Mouse (Mus musculus) testis, adult 2 months (tissue): Measurements from ENCODE around the gene Enah. TPM values are rescaled to one million over a fixed set of nuclear protein-coding genes. Genes with fewer than 3 reads are reported as not detected.

Source experiments
- H3K27ac ChIP-seq: fragments of 200-500 bp; 2 replicates; pipeline ENCODE4 v1.5.1; 2012; ENCODE audit warnings: low read depth, low read length; ENCODE audit not compliant: control insufficient read depth, insufficient read depth
- H3K27me3 ChIP-seq: fragments of 200-500 bp; 2 replicates; pipeline ENCODE4 v1.6.1; 2012; ENCODE audit warnings: mild to moderate bottlenecking, low read length, moderate library complexity; ENCODE audit not compliant: control insufficient read depth, insufficient read depth
- H3K36me3 ChIP-seq: fragments of 200-500 bp; 2 replicates; pipeline ENCODE4 v1.6.1; 2012; ENCODE audit warnings: mild to moderate bottlenecking, low read length; ENCODE audit not compliant: control insufficient read depth, insufficient read depth
- H3K4me1 ChIP-seq: fragments of 200-500 bp; 2 replicates; pipeline ENCODE4 v1.6.1; 2012; ENCODE audit warnings: low read length; ENCODE audit not compliant: control insufficient read depth, insufficient read depth
- H3K4me3 ChIP-seq: fragments of 200-500 bp; 2 replicates; pipeline ENCODE4 v1.5.1; 2012; ENCODE audit warnings: low read depth, mild to moderate bottlenecking, low read length, moderate library complexity, mixed read lengths; ENCODE audit not compliant: control insufficient read depth
- CTCF ChIP-seq: fragments of 200-500 bp; IDR thresholded peaks from 2 replicates; pipeline ENCODE4 v1.5.1; 2012; ENCODE audit warnings: low read depth, mild to moderate bottlenecking, inconsistent platforms, low read length, moderate library complexity; ENCODE audit not compliant: control insufficient read depth, insufficient read depth, insufficient replicate concordance
- POLR2A ChIP-seq: fragments of 200-500 bp; IDR thresholded peaks from 2 replicates; pipeline ENCODE4 v1.6.1; 2012; ENCODE audit warnings: low read depth, mild to moderate bottlenecking, inconsistent platforms, low read length, moderate library complexity; ENCODE audit not compliant: control insufficient read depth
- polyA plus RNA-seq: library from polyadenylated mRNA; depleted of rRNA; stranded (reverse); fragments of >200 nt; gene quantifications from 2 replicates; pipeline ENCODE4 v1.2.3, GENCODE M21; 2012

Gene Enah
- polyA plus RNA-seq, 1 experiment, result 54.0 TPM

- Histone ChIP-seq H3K36me3 (no peaks in the 10 kb centered on the region), H3K4me3 (no peak overlapping the region), H3K27ac (no peak overlapping the region), H3K27me3 (no peaks in the 10 kb centered on the region), H3K4me1 (peaks cover 2% of the 10 kb centered on the region; the same call in 1 of the 2 replicates)
- TF ChIP-seq POLR2A (no peak), CTCF (no peak)
Observed at GRCm38 (mm10) chr1:181876656-181877055, 143.1 kb downstream of the Enah start.

GRCm38 (mm10) chr1:181873086-181873920 lies 146.5 kb downstream of the Enah start:
- no peak overlapping the region for H3K27ac ChIP-seq
- H3K4me1 ChIP-seq, result no peaks in the 10 kb centered on the region
- no peak overlapping the region for H3K4me3 ChIP-seq
- no peak for TF ChIP-seq CTCF
- no peak for TF ChIP-seq POLR2A
- H3K27me3 ChIP-seq, result no peaks in the 10 kb centered on the region
- H3K36me3 ChIP-seq, result no peaks in the 10 kb centered on the region

GRCm38 (mm10) chr1:181872639-181873038 lies 147.2 kb downstream of the Enah start:
- no peaks in the 10 kb centered on the region for H3K36me3 ChIP-seq
- TF ChIP-seq CTCF, result no peak
- no peak for TF ChIP-seq POLR2A
- no peak overlapping the region for H3K4me3 ChIP-seq

GRCm38 (mm10) chr1:181866429-181867280 lies 153.1 kb downstream of the Enah start:
- Histone ChIP-seq H3K27ac (no peak overlapping the region), H3K4me3 (no peak overlapping the region), H3K36me3 (no peaks in the 10 kb centered on the region), H3K27me3 (no peaks in the 10 kb centered on the region), H3K4me1 (peaks cover 4% of the 10 kb centered on the region; the same call in 1 of the 2 replicates)
- TF ChIP-seq CTCF (no peak), POLR2A (no peak)

More at GRCm38 (mm10) chr1:181872639-181873038, 147.2 kb downstream of the Enah start:
- no peaks in the 10 kb centered on the region for H3K27me3 ChIP-seq
- H3K27ac ChIP-seq, result no peak overlapping the region
- H3K4me1 ChIP-seq, result 0 out of 2 replicates have a peak, but pooled peaks cover 2% of the 10 kb centered on the region

GRCm38 (mm10) chr1:181865863-181866216 lies 153.9 kb downstream of the Enah start:
- no peak overlapping the region for H3K27ac ChIP-seq

GRCm38 (mm10) chr1:181864971-181865862 lies 154.6 kb downstream of the Enah start:
- TF ChIP-seq CTCF, result no peak
- no peak for TF ChIP-seq POLR2A
- no peak overlapping the region for H3K27ac ChIP-seq
- peaks cover 9% of the 10 kb centered on the region for H3K4me1 ChIP-seq

More at GRCm38 (mm10) chr1:181865863-181866216, 153.9 kb downstream of the Enah start:
- peaks cover 4% of the 10 kb centered on the region for H3K4me1 ChIP-seq
- H3K4me3 ChIP-seq, result no peak overlapping the region
- H3K27me3 ChIP-seq, result no peaks in the 10 kb centered on the region
- no peak for TF ChIP-seq CTCF
- TF ChIP-seq POLR2A, result no peak
- no peaks in the 10 kb centered on the region for H3K36me3 ChIP-seq

GRCm38 (mm10) chr1:181863431-181863830 lies 156.4 kb downstream of the Enah start:
- Histone ChIP-seq H3K27ac (no peak overlapping the region), H3K4me3 (no peak overlapping the region), H3K4me1 (peaks cover 9% of the 10 kb centered on the region), H3K27me3 (no peaks in the 10 kb centered on the region), H3K36me3 (no peaks in the 10 kb centered on the region)
- TF ChIP-seq POLR2A (no peak), CTCF (no peak)

More at GRCm38 (mm10) chr1:181864971-181865862, 154.6 kb downstream of the Enah start:
- Histone ChIP-seq H3K4me3 (no peak overlapping the region), H3K36me3 (no peaks in the 10 kb centered on the region), H3K27me3 (no peaks in the 10 kb centered on the region)
